Mouse (Mus musculus) 3T3-L1 (cell line): ENCODE measurements around the gene Thrb.
A peak's percentile ranks its signal among the peaks of the same experiment; 100 is the strongest.
"Not testable (repeated sequence)": the region's sequence is repeated elsewhere in the genome, so short reads cannot be mapped to it uniquely, and the experiment has no call there.

Experiments used
- DNase-seq: peaks from one replicate; pipeline ENCODE4 v3.0.0-alpha.2; 2015; ENCODE audit warnings: low read depth, low spot score

Gene Thrb

GRCm38 (mm10) chr14:17933475-17933874 is 273.4 kb downstream of the Thrb start:
- DNase-seq, result no peak

- DNase-seq, result not testable (repeated sequence)
Measured at GRCm38 (mm10) chr14:17934779-17935178, 274.7 kb downstream of the Thrb start.

- no peak for DNase-seq
Measured at GRCm38 (mm10) chr14:17954038-17954437, 294.0 kb downstream of the Thrb start.

GRCm38 (mm10) chr14:17959901-17960300 is 299.8 kb downstream of the Thrb start:
- no peak for DNase-seq

GRCm38 (mm10) chr14:17967117-17967726 is 307.2 kb downstream of the Thrb start:
- peak; percentile 64 for DNase-seq

- no peak for DNase-seq
Measured at GRCm38 (mm10) chr14:17972132-17972531, 312.1 kb downstream of the Thrb start.

- no peak for DNase-seq
Measured at GRCm38 (mm10) chr14:17972665-17973064, 312.6 kb downstream of the Thrb start.

- no peak for DNase-seq
Measured at GRCm38 (mm10) chr14:17975786-17976185, 315.7 kb downstream of the Thrb start.

GRCm38 (mm10) chr14:17978259-17978658 is 318.2 kb downstream of the Thrb start:
- no peak for DNase-seq

- no peak for DNase-seq
Measured at GRCm38 (mm10) chr14:17981258-17981657, 321.2 kb downstream of the Thrb start.

- DNase-seq, result peak; percentile 6
Measured at GRCm38 (mm10) chr14:17982017-17982416, 322.0 kb downstream of the Thrb start.

GRCm38 (mm10) chr14:17983390-17983789 is 323.3 kb downstream of the Thrb start:
- DNase-seq, result no peak

GRCm38 (mm10) chr14:17983839-17984238 is 323.8 kb downstream of the Thrb start:
- no peak for DNase-seq

- no peak for DNase-seq
Measured at GRCm38 (mm10) chr14:17988580-17988979, 328.5 kb downstream of the Thrb start.

GRCm38 (mm10) chr14:17989182-17989581 is 329.1 kb downstream of the Thrb start:
- DNase-seq, result no peak

- DNase-seq, result no peak
Measured at GRCm38 (mm10) chr14:17990186-17990585, 330.1 kb downstream of the Thrb start.

- DNase-seq, result peak; percentile 51
Measured at GRCm38 (mm10) chr14:18001886-18002285, 341.8 kb downstream of the Thrb start.

GRCm38 (mm10) chr14:18003686-18004085 is 343.6 kb downstream of the Thrb start:
- no peak for DNase-seq

- DNase-seq, result no peak
Measured at GRCm38 (mm10) chr14:18008524-18008923, 348.5 kb downstream of the Thrb start.

GRCm38 (mm10) chr14:18016604-18017003 is 356.5 kb downstream of the Thrb start:
- no peak for DNase-seq

GRCm38 (mm10) chr14:18020128-18020527 is 360.1 kb downstream of the Thrb start:
- DNase-seq, result no peak

GRCm38 (mm10) chr14:18020636-18021035 is 360.6 kb downstream of the Thrb start:
- DNase-seq, result no peak

GRCm38 (mm10) chr14:18021726-18022125 is 361.7 kb downstream of the Thrb start:
- DNase-seq, result no peak

- peak; percentile 34 for DNase-seq
Measured at GRCm38 (mm10) chr14:18022351-18022750, 362.3 kb downstream of the Thrb start.
